Mouse (Mus musculus) heart, adult 2 months (tissue): ENCODE data around the gene Cox8b.

Experiments
- CTCF ChIP-seq: fragments of 200-600 bp; IDR thresholded peaks from 2 replicates; pipeline ENCODE4 v1.8.1; 2022; ENCODE audit warnings: antibody characterized with exemption, mild to moderate bottlenecking, moderate library complexity
- POLR2A ChIP-seq: fragments of 200-500 bp; IDR thresholded peaks from 2 replicates; pipeline ENCODE4 v1.6.1; 2011; ENCODE audit warnings: mild to moderate bottlenecking, low read depth, low read length, control low read depth; ENCODE audit not compliant: insufficient read depth

DNA sequence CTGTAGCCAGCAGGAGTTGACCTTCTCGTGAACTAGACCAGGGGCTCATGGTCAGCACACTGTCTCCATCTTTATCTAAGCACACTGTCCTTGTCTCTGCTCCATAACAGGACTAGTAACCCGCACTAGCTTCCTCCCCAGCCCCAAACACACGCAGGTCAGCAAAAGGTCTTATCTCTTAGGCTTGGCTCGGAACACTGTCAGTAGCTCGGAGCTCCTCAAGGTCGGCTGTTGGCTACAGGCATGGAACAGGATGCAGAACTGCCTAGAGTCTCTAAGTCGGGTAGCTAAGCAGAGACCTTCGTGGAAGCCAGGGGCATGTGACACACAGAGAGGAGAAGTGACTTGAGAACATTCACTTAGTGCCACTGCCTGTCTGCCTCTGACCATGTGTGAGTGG, 47.9 kb upstream of the Cox8b start:
- TF ChIP-seq CTCF (no peak), POLR2A (no peak)
